Mouse (Mus musculus) hindbrain, embryonic 13.5 days (tissue): Measurements from ENCODE around the gene Klk14. TPM values are rescaled to one million over a fixed set of nuclear protein-coding genes. Genes with fewer than 3 reads are reported as not detected.
"Not testable (repeated sequence)": the region's sequence is repeated elsewhere in the genome, so short reads cannot be mapped to it uniquely, and the experiment has no call there.

Source experiments
- ATAC-seq: fragments of 200-750 bp; cut with Nextera tagmentation; 2 replicates; pipeline ENCODE4 v1.8.0; 2017; ENCODE audit warnings: moderate TSS enrichment; ENCODE audit not compliant: low FRiP score
- H3K27ac ChIP-seq: fragments of 300-500 bp; sonication (generic); 2 replicates; pipeline ENCODE4 v1.5.1; 2015; ENCODE audit warnings: inconsistent platforms, mild to moderate bottlenecking, moderate library complexity
- H3K27me3 ChIP-seq: fragments of 300-500 bp; sonication (generic); 2 replicates; pipeline ENCODE4 v1.6.1; 2015; ENCODE audit warnings: mild to moderate bottlenecking, inconsistent platforms
- H3K36me3 ChIP-seq: fragments of 300-500 bp; sonication (generic); 2 replicates; pipeline ENCODE4 v1.6.1; 2015; ENCODE audit warnings: mild to moderate bottlenecking, inconsistent platforms
- H3K4me1 ChIP-seq: fragments of 300-500 bp; sonication (generic); replicated peaks from 2 replicates; pipeline ENCODE4 v1.6.1; 2015; ENCODE audit warnings: inconsistent platforms
- H3K4me2 ChIP-seq: fragments of 300-500 bp; sonication (generic); 2 replicates; pipeline ENCODE4 v1.6.1; 2015; ENCODE audit warnings: inconsistent platforms, mild to moderate bottlenecking, moderate library complexity
- H3K4me3 ChIP-seq: fragments of 300-500 bp; sonication (generic); 2 replicates; pipeline ENCODE4 v1.5.1; 2015; ENCODE audit warnings: mild to moderate bottlenecking, inconsistent platforms
- H3K9ac ChIP-seq: fragments of 300-500 bp; sonication (generic); 2 replicates; pipeline ENCODE4 v1.6.1; 2015; ENCODE audit warnings: mild to moderate bottlenecking, inconsistent platforms
- H3K9me3 ChIP-seq: fragments of 300-500 bp; sonication (generic); 2 replicates; pipeline ENCODE4 v1.6.1; 2016; ENCODE audit warnings: inconsistent platforms
- WGBS: fragments of 180-500 bp; shearing (Covaris S2); methylation state at CpG from one replicate; pipeline ENCODE4 v1.1.7; 2015; 5-methylcytosine and 5-hydroxymethylcytosine counted together
- polyA plus RNA-seq: library from polyadenylated mRNA; unstranded; fragments of >200 nt; fragmentation: Nextera tagmentation; extraction: Ambion mirVana; gene quantifications from 2 replicates; pipeline ENCODE4 v1.2.1, GENCODE M21; 2015

Gene Klk14
- not detected in 2 replicates for polyA plus RNA-seq

- Histone ChIP-seq H3K4me2 (no peak within 1 kb of the TSS), H3K9ac (no peak within 1 kb of the TSS), H3K4me3 (no peak within 1 kb of the TSS), H3K27ac (no peak within 1 kb of the TSS), H3K36me3 (no peaks in the 10 kb centered on the region), H3K4me1 (no peaks in the 10 kb centered on the region), H3K9me3 (no peaks in the 10 kb centered on the region), H3K27me3 (no peaks in the 10 kb centered on the region)
- no peak for ATAC-seq
Measured at GRCm38 (mm10) chr7:43690118-43690517, at the start of gene Klk14. TSS of gene Klk14 (plus strand) at chr7:43690418.

GRCm38 (mm10) chr7:43642587-43642986, 47.6 kb upstream of the Klk14 start:
- ATAC-seq = no peak
- Histone ChIP-seq H3K27me3 (no peaks in the 10 kb centered on the region), H3K27ac (no peak overlapping the region), H3K4me1 (no peaks in the 10 kb centered on the region), H3K4me3 (no peak overlapping the region), H3K9me3 (no peaks in the 10 kb centered on the region), H3K4me2 (no peak overlapping the region), H3K9ac (no peak overlapping the region), H3K36me3 (no peaks in the 10 kb centered on the region)
- WGBS = 84% methylated on average over 5 of the region's 5 CpGs

- no peaks in the 10 kb centered on the region for H3K4me1 ChIP-seq
- no peak for ATAC-seq
- WGBS = 78% methylated on average over 17 of the region's 17 CpGs
Measured at GRCm38 (mm10) chr7:43643046-43643652, 47.1 kb upstream of the Klk14 start.

GRCm38 (mm10) chr7:43652683-43653082, 37.5 kb upstream of the Klk14 start:
- Histone ChIP-seq H3K4me1 (no peaks in the 10 kb centered on the region), H3K4me3 (no peak overlapping the region), H3K9ac (no peak overlapping the region), H3K36me3 (no peaks in the 10 kb centered on the region), H3K9me3 (no peaks in the 10 kb centered on the region), H3K4me2 (no peak overlapping the region), H3K27me3 (no peaks in the 10 kb centered on the region), H3K27ac (no peak overlapping the region)
- 92% methylated on average over 6 of the region's 6 CpGs for WGBS
- ATAC-seq = no peak

More at GRCm38 (mm10) chr7:43643046-43643652, 47.1 kb upstream of the Klk14 start:
- no peak overlapping the region for H3K27ac ChIP-seq
- no peak overlapping the region for H3K4me3 ChIP-seq
- H3K4me2 ChIP-seq = no peak overlapping the region
- no peaks in the 10 kb centered on the region for H3K36me3 ChIP-seq
- no peak overlapping the region for H3K9ac ChIP-seq
- H3K9me3 ChIP-seq = no peaks in the 10 kb centered on the region
- H3K27me3 ChIP-seq = no peaks in the 10 kb centered on the region

- Histone ChIP-seq H3K4me2 (no peak overlapping the region), H3K9me3 (no peaks in the 10 kb centered on the region), H3K27ac (no peak overlapping the region), H3K27me3 (no peaks in the 10 kb centered on the region), H3K4me3 (no peak overlapping the region), H3K36me3 (no peaks in the 10 kb centered on the region), H3K4me1 (no peaks in the 10 kb centered on the region), H3K9ac (no peak overlapping the region)
- WGBS = 85% methylated on average over 3 of the region's 3 CpGs
- no peak for ATAC-seq
Measured at GRCm38 (mm10) chr7:43654519-43654918, 35.7 kb upstream of the Klk14 start.

GRCm38 (mm10) chr7:43656232-43656631, 34.0 kb upstream of the Klk14 start:
- ATAC-seq = no peak
- H3K9me3 ChIP-seq = no peaks in the 10 kb centered on the region
- H3K4me1 ChIP-seq = no peaks in the 10 kb centered on the region
- no peak overlapping the region for H3K27ac ChIP-seq
- no peaks in the 10 kb centered on the region for H3K27me3 ChIP-seq
- no peak overlapping the region for H3K4me3 ChIP-seq
- WGBS = 78% methylated on average over 6 of the region's 6 CpGs
- no peaks in the 10 kb centered on the region for H3K36me3 ChIP-seq
- H3K9ac ChIP-seq = no peak overlapping the region
- no peak overlapping the region for H3K4me2 ChIP-seq

- no peak within 1 kb of the TSS for H3K9ac ChIP-seq
- 82% methylated on average over 1 of the region's 1 CpGs for WGBS
- H3K4me2 ChIP-seq = no peak within 1 kb of the TSS
- no peaks in the 10 kb centered on the region for H3K27me3 ChIP-seq
- no peaks in the 10 kb centered on the region for H3K4me1 ChIP-seq
- H3K36me3 ChIP-seq = no peaks in the 10 kb centered on the region
- H3K4me3 ChIP-seq = no peak within 1 kb of the TSS
- H3K9me3 ChIP-seq = no peaks in the 10 kb centered on the region
- no peak within 1 kb of the TSS for H3K27ac ChIP-seq
- ATAC-seq = no peak
Measured at GRCm38 (mm10) chr7:43660002-43660401, 30.2 kb upstream of the Klk14 start, which contains the start of gene Siglece. TSS of gene Siglece (minus strand) at chr7:43660161.

GRCm38 (mm10) chr7:43662804-43663203, 27.4 kb upstream of the Klk14 start:
- no peaks in the 10 kb centered on the region for H3K27me3 ChIP-seq
- H3K4me1 ChIP-seq = no peaks in the 10 kb centered on the region
- no peaks in the 10 kb centered on the region for H3K9me3 ChIP-seq
- ATAC-seq = no peak
- H3K4me3 ChIP-seq = no peak overlapping the region
- H3K36me3 ChIP-seq = no peaks in the 10 kb centered on the region
- 93% methylated on average over 1 of the region's 1 CpGs for WGBS
- no peak overlapping the region for H3K4me2 ChIP-seq
- no peak overlapping the region for H3K9ac ChIP-seq
- no peak overlapping the region for H3K27ac ChIP-seq

GRCm38 (mm10) chr7:43667221-43667620, 23.0 kb upstream of the Klk14 start:
- ATAC-seq, H3K36me3 ChIP-seq, H3K9me3 ChIP-seq, H3K9ac ChIP-seq, H3K4me1 ChIP-seq, H3K27me3 ChIP-seq, H3K4me3 ChIP-seq, H3K27ac ChIP-seq, H3K4me2 ChIP-seq: not testable (repeated sequence)
- 92% methylated on average over 4 of the region's 4 CpGs for WGBS

- no peak overlapping the region for H3K9ac ChIP-seq
- WGBS = 31% methylated on average over 3 of the region's 3 CpGs
- no peak overlapping the region for H3K4me2 ChIP-seq
Measured at GRCm38 (mm10) chr7:43668582-43668981, 21.6 kb upstream of the Klk14 start.

GRCm38 (mm10) chr7:43671064-43671808, 19.0 kb upstream of the Klk14 start:
- Histone ChIP-seq H3K4me1 (peaks cover 11% of the 10 kb centered on the region), H3K4me2 (peak overlapping the region; percentile 84), H3K9me3 (no peaks in the 10 kb centered on the region), H3K9ac (peak overlapping the region; percentile 82), H3K27me3 (no peaks in the 10 kb centered on the region), H3K4me3 (peak overlapping the region; percentile 54), H3K27ac (peak overlapping the region; percentile 58; the same call in 1 of the 2 replicates), H3K36me3 (peaks cover 21% of the 10 kb centered on the region)
- ATAC-seq = peak; percentile 58
- WGBS = 66% methylated on average over 11 of the region's 11 CpGs

More at GRCm38 (mm10) chr7:43668582-43668981, 21.6 kb upstream of the Klk14 start:
- Histone ChIP-seq H3K9me3 (no peaks in the 10 kb centered on the region), H3K27ac (no peak overlapping the region), H3K4me3 (no peak overlapping the region), H3K36me3 (no peaks in the 10 kb centered on the region), H3K27me3 (no peaks in the 10 kb centered on the region), H3K4me1 (peaks cover 11% of the 10 kb centered on the region)
- no peak for ATAC-seq

- peak; percentile 95 for ATAC-seq
- Histone ChIP-seq H3K4me2 (peak within 1 kb of the TSS; percentile 84), H3K27me3 (no peaks in the 10 kb centered on the region), H3K36me3 (peaks cover 29% of the 10 kb centered on the region), H3K4me1 (peaks cover 11% of the 10 kb centered on the region), H3K9me3 (no peaks in the 10 kb centered on the region), H3K9ac (peak within 1 kb of the TSS; percentile 82), H3K27ac (peak within 1 kb of the TSS; percentile 58), H3K4me3 (peak within 1 kb of the TSS; percentile 54)
- WGBS = under 1% methylated on average over 26 of the region's 26 CpGs
Measured at GRCm38 (mm10) chr7:43671809-43672580, 18.2 kb upstream of the Klk14 start, which contains the start of gene Ctu1. TSS of gene Ctu1 (plus strand) at chr7:43672016.
